Mouse (Mus musculus) cortical plate, adult 2 months (tissue): Measurements from ENCODE around the gene Cntnap2.

ENCODE experiments used
- CTCF ChIP-seq: fragments of 200-500 bp; IDR thresholded peaks from 2 replicates; pipeline ENCODE4 v1.5.1; 2011; ENCODE audit warnings: mild to moderate bottlenecking, control low read depth, low read length; ENCODE audit not compliant: insufficient read depth; ENCODE audit errors: extremely low read depth
- POLR2A ChIP-seq: fragments of 200-500 bp; IDR thresholded peaks from 2 replicates; pipeline ENCODE4 v1.6.1; 2011; ENCODE audit warnings: mild to moderate bottlenecking, low read length, control low read depth; ENCODE audit not compliant: insufficient read depth; ENCODE audit errors: extremely low read depth

DNA sequence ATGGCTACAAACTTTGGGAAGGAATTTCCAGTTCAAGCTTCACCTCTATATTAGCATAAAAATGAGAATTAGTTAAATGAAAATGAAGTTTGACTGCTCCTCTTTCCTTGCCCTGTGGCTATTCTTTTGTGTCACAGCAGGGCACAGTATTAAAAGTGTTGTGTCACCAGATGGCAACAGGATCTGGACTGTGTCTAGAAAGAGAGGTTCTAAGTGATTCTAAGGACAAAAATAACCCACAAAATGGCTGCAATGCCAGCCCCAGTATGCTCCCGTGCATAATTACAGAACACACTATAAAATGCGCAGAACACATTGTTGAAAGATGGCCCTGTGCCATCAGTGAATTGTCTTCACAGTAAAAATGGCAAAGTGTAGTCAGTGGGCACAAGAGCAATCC is 1146.4 kb downstream of the Cntnap2 start:
- TF ChIP-seq POLR2A (no peak), CTCF (no peak)
